Mouse (Mus musculus) heart, adult 2 months (tissue): ENCODE data around the gene Vps33b.

Experiments used
- CTCF ChIP-seq: fragments of 200-600 bp; IDR thresholded peaks from 2 replicates; pipeline ENCODE4 v1.8.1; 2022; ENCODE audit warnings: antibody characterized with exemption, mild to moderate bottlenecking, moderate library complexity
- POLR2A ChIP-seq: fragments of 200-500 bp; IDR thresholded peaks from 2 replicates; pipeline ENCODE4 v1.6.1; 2011; ENCODE audit warnings: mild to moderate bottlenecking, low read depth, low read length, control low read depth; ENCODE audit not compliant: insufficient read depth

DNA sequence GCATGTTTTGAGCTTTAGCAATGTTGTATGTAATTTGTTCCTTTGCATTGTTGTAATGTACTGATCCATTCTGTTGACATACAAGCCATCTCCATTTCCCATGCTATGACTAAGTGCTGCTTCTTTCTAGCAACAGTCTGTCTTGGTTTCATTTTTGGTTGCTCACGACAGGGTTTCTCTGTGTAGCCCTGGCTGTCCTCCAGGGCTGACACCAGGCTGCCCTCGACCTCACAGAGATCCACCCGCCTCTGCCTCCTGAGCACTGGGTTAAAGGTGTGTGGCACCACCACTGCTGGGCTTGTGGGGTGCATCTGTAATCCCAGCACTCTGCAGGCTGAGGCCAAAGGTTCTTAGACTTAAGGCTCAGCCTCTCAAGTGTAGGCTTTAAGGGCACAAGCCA, 30.1 kb downstream of the Vps33b start:
- no peak for TF ChIP-seq CTCF
- no peak for TF ChIP-seq POLR2A
